In the genomic region with DNA sequence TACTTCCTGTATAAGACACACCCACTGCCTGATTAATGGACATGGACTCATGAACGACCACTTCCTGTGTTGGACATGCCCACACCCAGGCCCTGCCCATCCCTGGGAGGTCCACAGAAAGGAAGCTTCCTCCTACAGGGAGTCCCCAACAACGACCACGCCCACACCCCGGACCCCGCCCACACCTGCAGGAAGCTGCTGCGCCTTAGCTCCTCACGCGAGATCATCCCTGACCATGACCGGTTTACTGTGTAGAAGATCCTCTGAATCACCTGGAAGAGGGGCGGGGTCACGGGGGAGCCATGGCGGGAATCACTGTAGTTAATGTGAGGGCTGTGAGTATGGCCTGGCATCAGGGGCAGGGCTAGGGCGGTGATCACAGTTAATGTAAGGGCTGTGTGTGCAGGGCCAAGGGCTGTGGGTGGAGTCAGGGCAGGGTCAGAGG, we compare ENCODE assay signal across 8 mouse cellular contexts. TPM values are rescaled to one million over a fixed set of nuclear protein-coding genes. Genes with fewer than 3 reads are reported as not detected.
DNase-seq lines count a peak whose midpoint lies in the region; ATAC-seq and TF ChIP-seq lines count a peak whose summit lies in the region.

No protein-coding gene starts in this region.

- H3K27ac ChIP-seq in lung, embryonic 14.5 days (ENCODE audit: low read depth) = no peak overlapping the region
- H3K27ac ChIP-seq in hindbrain, postnatal 0 days = no peak overlapping the region
- H3K27ac ChIP-seq in limb, embryonic 15.5 days = no peak overlapping the region

- H3K9me3 ChIP-seq in lung, embryonic 14.5 days (ENCODE audit: low read depth, low read length) = peaks cover 31% of the 10 kb centered on the region
- H3K9me3 ChIP-seq in hindbrain, postnatal 0 days (ENCODE audit: low read length) = 0 out of 2 replicates have a peak, but pooled peaks cover 10% of the 10 kb centered on the region
- H3K9me3 ChIP-seq in limb, embryonic 15.5 days = peaks cover 21% of the 10 kb centered on the region

- H3K4me3 ChIP-seq in lung, embryonic 14.5 days (ENCODE audit: low read depth, low read length) = no peak overlapping the region
- no peak overlapping the region for H3K4me3 ChIP-seq in hindbrain, postnatal 0 days (ENCODE audit: low read length)
- no peak overlapping the region for H3K4me3 ChIP-seq in limb, embryonic 15.5 days

- no peak overlapping the region for H3K9ac ChIP-seq in lung, embryonic 14.5 days
- no peak overlapping the region for H3K9ac ChIP-seq in hindbrain, postnatal 0 days (replicated peaks; ENCODE audit: low read length)
- H3K9ac ChIP-seq in limb, embryonic 15.5 days = no peak overlapping the region

- in situ Hi-C loops in Patski (cut with MboI; ENCODE audit: low pct_unique_long_range_greater_than_20kb) = no loop called here

- no peaks in the 10 kb centered on the region for H3K4me1 ChIP-seq in lung, embryonic 14.5 days (ENCODE audit: insufficient read depth)
- H3K4me1 ChIP-seq in hindbrain, postnatal 0 days (ENCODE audit: insufficient read depth, low read length) = no peaks in the 10 kb centered on the region
- H3K4me1 ChIP-seq in limb, embryonic 15.5 days = no peaks in the 10 kb centered on the region

- no peak for TF ChIP-seq CTCF in lung, embryonic 14.5 days (IDR thresholded peaks at IDR 0.05; ENCODE audit: low read depth)
- TF ChIP-seq CTCF in Patski (IDR thresholded peaks at IDR 0.05) = no peak
- TF ChIP-seq CTCF in hindbrain, postnatal 0 days (IDR thresholded peaks at IDR 0.05; ENCODE audit: low read depth) = no peak

- DNase-seq in lung, embryonic 14.5 days = no peak
- DNase-seq in lung, postnatal 25 days (ENCODE audit: low spot score) = no peak
- DNase-seq in Patski (ENCODE audit: low read depth, low spot score) = no peak
- no peak for DNase-seq in hindbrain, postnatal 0 days (ENCODE audit: low spot score)
- DNase-seq in monocyte, adult 2 months (ENCODE audit: low read depth in 1 of 2, low spot score in 2 of 2) = peak; percentile 4 to 11
- DNase-seq in urinary bladder, postnatal 4 days (ENCODE audit: low spot score in 2 of 2) = peak; percentile 35 to 62

- CTCF ChIA-PET in Patski (lab: Charles Lee) = no interaction called here

- H3K36me3 ChIP-seq in lung, embryonic 14.5 days (ENCODE audit: insufficient read depth) = peaks cover 37% of the 10 kb centered on the region
- peaks cover 21% of the 10 kb centered on the region for H3K36me3 ChIP-seq in hindbrain, postnatal 0 days (ENCODE audit: insufficient read depth, low read length)
- peaks cover 35% of the 10 kb centered on the region for H3K36me3 ChIP-seq in limb, embryonic 15.5 days

- ATAC-seq in lung, embryonic 14.5 days (ENCODE audit: insufficient read depth) = peak; percentile 72
- peak; percentile 14 for ATAC-seq in Patski
- ATAC-seq in erythroid progenitor cell, adult 5-6 weeks (replicated peaks; ENCODE audit: low FRiP score, poor library complexity, severe bottlenecking) = peak; percentile 39; the same call in 1 of the 2 replicates
- peak; percentile 65 for ATAC-seq in hindbrain, postnatal 0 days
- ATAC-seq in limb, embryonic 15.5 days (ENCODE audit: insufficient number of reproducible peaks, low FRiP score, low TSS enrichment, low read depth) = peak; percentile 45

- whole genome bisulfite sequencing in lung, embryonic 14.5 days = 90% methylated on average over 13 of the region's 13 CpGs
- 96% methylated on average over 13 of the region's 13 CpGs for WGBS in hindbrain, postnatal 0 days
- WGBS in limb, embryonic 15.5 days = 93% methylated on average over 13 of the region's 13 CpGs

- POLR2A ChIA-PET in Patski (lab: Charles Lee) = no interaction called here

- no peaks in the 10 kb centered on the region for H3K27me3 ChIP-seq in lung, embryonic 14.5 days (ENCODE audit: insufficient read depth, low read length)
- peaks cover 3% of the 10 kb centered on the region for H3K27me3 ChIP-seq in Patski
- no peaks in the 10 kb centered on the region for H3K27me3 ChIP-seq in hindbrain, postnatal 0 days (ENCODE audit: insufficient read depth, low read length)
- H3K27me3 ChIP-seq in limb, embryonic 15.5 days = no peaks in the 10 kb centered on the region

- H3K4me2 ChIP-seq in lung, embryonic 14.5 days = no peak overlapping the region
- no peak overlapping the region for H3K4me2 ChIP-seq in hindbrain, postnatal 0 days (ENCODE audit: low read depth, low read length)
- no peak overlapping the region for H3K4me2 ChIP-seq in limb, embryonic 15.5 days

RNA-seq across cellular contexts. Expression of a gene that starts 37.3 kb away (rescaled TPM):
- 123 and 139 TPM in 2 replicates for polyA plus RNA-seq in lung, embryonic 14.5 days (2014; fragmentation: Nextera tagmentation; extraction: Ambion mirVana)
- polyA plus RNA-seq in Patski (2021) = 116 TPM
- 5.4 and 5.9 TPM in 2 replicates for total RNA-seq in erythroid progenitor cell, adult 5-6 weeks (2015; ENCODE audit: low replicate concordance)
- total RNA-seq in erythroid progenitor cell, adult 5-6 weeks (2017; ENCODE audit: low replicate concordance) = 9.6 TPM in 1 of 2 replicates, not detected in the other
- total RNA-seq in hindbrain, postnatal 0 days (2014; rRNA removed) = 122 and 181 TPM in 2 replicates
- polyA plus RNA-seq in hindbrain, postnatal 0 days (2015; fragmentation: Nextera tagmentation; extraction: Ambion mirVana) = 150 and 166 TPM in 2 replicates
- 114 and 144 TPM in 2 replicates for polyA plus RNA-seq in limb, embryonic 15.5 days (2015; fragmentation: Nextera tagmentation; extraction: Ambion mirVana)

RNA-seq across cellular contexts. Expression of a gene that starts 54.2 kb away (rescaled TPM):
- polyA plus RNA-seq in lung, embryonic 14.5 days (2014; fragmentation: Nextera tagmentation; extraction: Ambion mirVana) = not detected in 2 replicates
- not detected for polyA plus RNA-seq in Patski (2021)
- not detected in 2 replicates for total RNA-seq in erythroid progenitor cell, adult 5-6 weeks (2015; ENCODE audit: low replicate concordance)
- total RNA-seq in erythroid progenitor cell, adult 5-6 weeks (2017; ENCODE audit: low replicate concordance) = not detected in 2 replicates
- not detected in 2 replicates for total RNA-seq in hindbrain, postnatal 0 days (2014; rRNA removed)
- polyA plus RNA-seq in hindbrain, postnatal 0 days (2015; fragmentation: Nextera tagmentation; extraction: Ambion mirVana) = not detected in 2 replicates
- not detected in 2 replicates for polyA plus RNA-seq in limb, embryonic 15.5 days (2015; fragmentation: Nextera tagmentation; extraction: Ambion mirVana)

Comparison
In these comparisons a context has a peak if more than half of its experiments do, and no peak if none do; other contexts are left out.
1. ATAC-seq: peak in every context shown above with its lines; median percentile 72 in lung, embryonic 14.5 days; 65 in hindbrain, postnatal 0 days; 45 in limb, embryonic 15.5 days; 39 in erythroid progenitor cell, adult 5-6 weeks; 14 in Patski.
2. DNase-seq: peak in monocyte, adult 2 months (2 of 2) and urinary bladder, postnatal 4 days (2 of 2); none in lung, embryonic 14.5 days (single experiment), lung, postnatal 25 days (single experiment), Patski (single experiment) and hindbrain, postnatal 0 days (single experiment).